In genomic region chr6:33637192-33637591, GRCm38 (mm10) we compare ENCODE assay signal across 22 mouse cellular contexts.
DNase-seq lines count a peak whose midpoint lies in the region; ATAC-seq and TF ChIP-seq lines count a peak whose summit lies in the region.
"Had no signal": no experiment of that assay in that cellular context is flagged by ENCODE, and none has a peak within 500 bp of the region (broad histone marks: within the 10 kb centered on the region; RNA-seq: fewer than 3 reads in every experiment).

No protein-coding gene starts in this region.

- no peaks in the 10 kb centered on the region for H3K36me3 ChIP-seq in lung, embryonic 14.5 days (ENCODE audit: insufficient read depth)
- no peaks in the 10 kb centered on the region for H3K36me3 ChIP-seq in ES-E14 (ENCODE audit: control insufficient read depth, insufficient read depth, low read length, poor library complexity, severe bottlenecking)
- no peaks in the 10 kb centered on the region for H3K36me3 ChIP-seq in forebrain, embryonic 12.5 days (replicated peaks)
- H3K36me3 ChIP-seq: embryonic facial prominence, embryonic 13.5 days; embryonic facial prominence, embryonic 15.5 days; forebrain, embryonic 10.5 days; forebrain, embryonic 15.5 days had no signal

- in situ Hi-C loops in ES-E14 (cut with MboI; ENCODE audit: low sequenced_read_pairs in 2 of 2, unreplicated experiment in 2 of 2): no loop called here

- no peak for TF ChIP-seq CTCF in lung, embryonic 14.5 days (IDR thresholded peaks at IDR 0.05; ENCODE audit: low read depth)

- WGBS in lung, embryonic 14.5 days: 43% methylated on average over 2 of the region's 2 CpGs
- WGBS in forebrain, embryonic 12.5 days: 80% methylated on average over 2 of the region's 2 CpGs

- ATAC-seq in lung, embryonic 14.5 days (ENCODE audit: insufficient read depth): no peak
- no peak for ATAC-seq in forebrain, embryonic 12.5 days (ENCODE audit: low FRiP score)
- ATAC-seq: forebrain, embryonic 13.5 days; forebrain, embryonic 15.5 days; forebrain, postnatal 0 days had no signal

- no peak overlapping the region for H3K27ac ChIP-seq in lung, embryonic 14.5 days (ENCODE audit: low read depth)
- H3K27ac ChIP-seq in ES-E14 (ENCODE audit: insufficient read depth, low read depth, low read length, poor library complexity, severe bottlenecking): no peak overlapping the region
- H3K27ac ChIP-seq in forebrain, embryonic 12.5 days: no peak overlapping the region
- H3K27ac ChIP-seq: embryonic facial prominence, embryonic 13.5 days; embryonic facial prominence, embryonic 15.5 days; forebrain, embryonic 10.5 days; forebrain, embryonic 13.5 days; forebrain, embryonic 15.5 days had no signal

- no peaks in the 10 kb centered on the region for H3K9me3 ChIP-seq in lung, embryonic 14.5 days (ENCODE audit: low read depth, low read length)
- H3K9me3 ChIP-seq in ES-E14 (ENCODE audit: control insufficient read depth, insufficient read depth, low read depth, low read length): no peaks in the 10 kb centered on the region
- no peaks in the 10 kb centered on the region for H3K9me3 ChIP-seq in forebrain, embryonic 12.5 days
- H3K9me3 ChIP-seq: embryonic facial prominence, embryonic 13.5 days; embryonic facial prominence, embryonic 15.5 days; forebrain, embryonic 10.5 days; forebrain, embryonic 13.5 days; forebrain, embryonic 15.5 days had no signal

- H3K9ac ChIP-seq in lung, embryonic 14.5 days: no peak overlapping the region
- no peak overlapping the region for H3K9ac ChIP-seq in ES-E14 (ENCODE audit: insufficient read depth, low read depth, low read length, poor library complexity, severe bottlenecking)
- H3K9ac ChIP-seq in forebrain, embryonic 12.5 days: no peak overlapping the region
- H3K9ac ChIP-seq: embryonic facial prominence, embryonic 13.5 days; embryonic facial prominence, embryonic 15.5 days; forebrain, embryonic 13.5 days; forebrain, embryonic 15.5 days; forebrain, postnatal 0 days had no signal

- no peak overlapping the region for H3K4me3 ChIP-seq in lung, embryonic 14.5 days (ENCODE audit: low read depth, low read length)
- H3K4me3 ChIP-seq in ES-E14 (ENCODE audit: insufficient read depth in 1 of 2, low read depth in 1 of 2, low read length in 2 of 2, poor library complexity in 1 of 2, severe bottlenecking in 1 of 2): no peak overlapping the region
- no peak overlapping the region for H3K4me3 ChIP-seq in forebrain, embryonic 12.5 days (replicated peaks)
- H3K4me3 ChIP-seq: embryonic facial prominence, embryonic 13.5 days; embryonic facial prominence, embryonic 15.5 days; erythroblast, embryonic 14.5 days; forebrain, embryonic 10.5 days; forebrain, embryonic 13.5 days; forebrain, embryonic 15.5 days had no signal

- no peak overlapping the region for H3K4me2 ChIP-seq in lung, embryonic 14.5 days
- no peak overlapping the region for H3K4me2 ChIP-seq in forebrain, embryonic 12.5 days
- H3K4me2 ChIP-seq: embryonic facial prominence, embryonic 13.5 days; embryonic facial prominence, embryonic 15.5 days; forebrain, embryonic 13.5 days; forebrain, embryonic 15.5 days had no signal

- no peaks in the 10 kb centered on the region for H3K27me3 ChIP-seq in lung, embryonic 14.5 days (ENCODE audit: insufficient read depth, low read length)
- H3K27me3 ChIP-seq in forebrain, embryonic 12.5 days: no peaks in the 10 kb centered on the region
- H3K27me3 ChIP-seq: embryonic facial prominence, embryonic 13.5 days; embryonic facial prominence, embryonic 15.5 days; forebrain, embryonic 13.5 days; forebrain, embryonic 15.5 days had no signal

- peak; percentile 28 for DNase-seq in lung, embryonic 14.5 days
- no peak for DNase-seq in lung, adult 18-20 months
- no peak for DNase-seq in ES-E14 (ENCODE audit: low read depth, low spot score)
- peak; percentile 20 for DNase-seq in NIH3T3 (ENCODE audit: low read depth)
- DNase-seq in frontal cortex, postnatal 25 days (ENCODE audit: low spot score in 2 of 2): no peak
- DNase-seq in urinary bladder, postnatal 10 days (ENCODE audit: low spot score): no peak
- DNase-seq: adrenal gland, postnatal 25 days; cerebellum, adult 11 months; cerebellum, adult 18-20 months; cerebellum, adult 8-10 months; cerebellum, adult 9-11 months; cerebellum, postnatal 14 days; cerebellum, postnatal 36 days; embryo, embryonic 11 days; forebrain, postnatal 0 days had no signal

- no peaks in the 10 kb centered on the region for H3K4me1 ChIP-seq in lung, embryonic 14.5 days (ENCODE audit: insufficient read depth)
- no peaks in the 10 kb centered on the region for H3K4me1 ChIP-seq in ES-E14 (ENCODE audit: control insufficient read depth in 2 of 2, insufficient read depth in 2 of 2, low read length in 2 of 2, poor library complexity in 1 of 2)
- no peaks in the 10 kb centered on the region for H3K4me1 ChIP-seq in forebrain, embryonic 12.5 days
- H3K4me1 ChIP-seq: embryonic facial prominence, embryonic 13.5 days; embryonic facial prominence, embryonic 15.5 days; forebrain, embryonic 10.5 days; forebrain, embryonic 13.5 days had no signal

TF ChIP-seq in ES-E14, 5 proteins besides CTCF, POLR2A, EP300 and RAD21:
- TF ChIP-seq ZC3H11A (IDR thresholded peaks at IDR 0.05; ENCODE audit: borderline replicate concordance, low read depth, low read length) (no peak), MAFK (IDR thresholded peaks at IDR 0.05; ENCODE audit: insufficient read depth, low read depth, low read length) (peak; percentile 90), CHD2 (IDR thresholded peaks at IDR 0.05; ENCODE audit: low read depth, low read length) (no peak), HCFC1 (IDR thresholded peaks at IDR 0.05; ENCODE audit: borderline replicate concordance, insufficient read depth, low read length) (no peak)

Comparison
In these comparisons a context has a peak if more than half of its experiments do, and no peak if none do; other contexts are left out.
1. DNase-seq: peak in lung, embryonic 14.5 days (single experiment) and NIH3T3 (single experiment); none in lung, adult 18-20 months (0 of 2), ES-E14 (single experiment), frontal cortex, postnatal 25 days (0 of 2) and urinary bladder, postnatal 10 days (single experiment).